Mouse (Mus musculus) T-helper 2 cell (primary cell): Measurements from ENCODE around the gene Efhd2.

Source experiments
- in situ Hi-C: fragments of 300-600 bp; cut with MboI, MseI; formaldehyde crosslinking; loops from one replicate; pipeline ENCODE4 v1.15.1; 2025; ENCODE audit warnings: high pct_unique_total_duplicates

Efhd2 gene

DNA sequence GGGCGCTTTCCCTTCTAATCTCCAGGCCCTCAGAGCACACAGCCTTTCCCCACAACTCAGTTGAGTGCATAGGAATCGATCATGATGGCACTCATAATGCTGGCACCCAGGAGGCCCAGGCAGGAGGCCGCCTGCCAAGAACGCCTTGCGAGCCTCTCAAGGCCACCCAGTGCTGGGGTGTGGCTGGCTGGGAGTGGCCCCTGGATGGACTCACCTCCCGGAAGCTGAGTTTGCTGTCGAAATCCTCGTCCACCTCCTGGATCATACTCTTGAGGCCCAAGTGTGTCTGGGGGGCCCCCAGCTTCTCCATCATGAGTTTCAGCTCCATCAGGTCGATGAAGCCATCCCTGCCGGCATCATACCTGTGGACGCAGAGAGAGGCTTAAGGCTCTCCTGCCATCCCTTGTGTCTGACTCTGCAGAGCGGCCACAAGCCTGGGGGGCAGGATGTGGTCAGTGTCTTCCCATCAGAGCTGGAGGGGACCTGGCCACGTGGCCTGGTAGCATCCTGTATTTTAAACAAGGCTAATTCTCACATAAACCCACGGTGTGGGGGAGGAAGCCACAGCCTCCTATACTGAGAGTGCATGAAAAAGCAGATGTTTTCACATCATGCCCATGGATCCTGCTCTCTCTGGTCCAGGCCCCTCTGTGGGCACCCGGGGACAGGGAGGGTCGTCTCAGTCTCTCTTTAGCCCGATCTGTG lies 13.0 kb downstream of the Efhd2 start:
- in situ Hi-C loops, result no loop called here

DNA sequence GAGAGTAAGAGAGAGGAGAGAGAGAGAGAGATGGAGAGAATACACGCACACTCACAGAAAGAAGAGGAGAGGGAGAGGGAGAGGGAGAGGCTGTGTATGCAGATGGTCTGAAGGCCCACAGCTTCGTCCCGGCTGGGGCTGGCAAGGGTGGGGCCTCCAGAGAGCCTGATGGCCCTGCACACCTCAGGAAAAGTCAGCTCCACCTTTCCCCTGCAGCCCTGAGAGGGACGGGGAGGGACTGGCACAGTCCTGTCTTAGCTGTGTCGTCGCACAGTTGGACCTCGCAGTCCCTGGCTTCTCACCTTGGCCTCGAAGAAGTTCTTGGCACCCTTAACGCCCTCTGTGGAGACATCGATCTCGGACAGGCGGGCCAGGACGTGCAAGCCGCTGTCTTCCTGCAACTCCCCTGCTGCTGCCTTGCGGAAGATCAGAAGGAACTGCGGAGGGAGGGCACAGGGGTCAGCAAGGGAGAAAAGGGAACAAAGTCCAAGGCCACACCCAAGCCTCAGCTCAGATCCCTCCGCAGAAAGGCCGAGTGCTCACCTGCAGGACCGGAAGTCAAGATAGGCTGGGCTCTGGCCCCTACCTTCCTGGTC lies 14.4 kb downstream of the Efhd2 start:
- in situ Hi-C loops, result no loop called here

DNA sequence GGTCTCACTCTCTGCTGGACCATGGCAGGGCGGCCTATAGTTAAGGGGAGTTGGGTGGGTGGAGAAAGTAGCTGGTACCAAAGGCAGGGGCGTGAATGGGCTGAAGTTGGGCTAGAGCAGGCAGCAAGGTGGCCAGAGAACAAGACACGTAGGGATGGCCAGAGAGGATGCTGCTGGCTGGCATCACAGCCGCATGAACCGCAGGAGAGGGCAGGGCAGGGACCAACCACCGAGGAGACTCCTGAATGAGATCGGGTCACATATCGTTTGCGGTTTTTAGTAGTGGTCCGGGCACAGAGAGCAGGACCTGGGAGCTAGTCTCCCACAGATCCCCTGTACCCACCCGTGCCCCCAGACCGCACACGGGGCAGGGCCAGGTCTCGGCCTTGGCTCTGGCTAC lies 15.4 kb downstream of the Efhd2 start:
- in situ Hi-C loops, result no loop called here

DNA sequence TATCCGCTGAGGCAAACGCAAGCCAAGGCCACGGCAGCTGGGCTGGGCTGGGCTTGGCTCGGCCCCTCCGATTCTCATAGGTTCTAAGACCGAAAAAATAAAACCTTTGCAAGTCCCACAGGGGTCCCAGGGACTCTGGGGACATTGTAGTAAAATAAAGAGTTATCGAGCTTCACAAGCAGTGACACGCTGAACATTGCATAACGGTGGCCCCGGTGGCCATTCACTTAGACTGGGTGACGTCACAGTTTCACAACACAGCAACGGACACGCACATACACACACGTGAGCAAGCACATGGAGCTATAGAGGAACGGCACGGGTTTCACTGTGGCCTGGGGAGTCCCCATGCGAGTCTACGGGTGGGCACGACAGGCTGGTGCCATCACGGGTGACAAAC lies 16.2 kb downstream of the Efhd2 start:
- in situ Hi-C loops, result no loop called here

DNA sequence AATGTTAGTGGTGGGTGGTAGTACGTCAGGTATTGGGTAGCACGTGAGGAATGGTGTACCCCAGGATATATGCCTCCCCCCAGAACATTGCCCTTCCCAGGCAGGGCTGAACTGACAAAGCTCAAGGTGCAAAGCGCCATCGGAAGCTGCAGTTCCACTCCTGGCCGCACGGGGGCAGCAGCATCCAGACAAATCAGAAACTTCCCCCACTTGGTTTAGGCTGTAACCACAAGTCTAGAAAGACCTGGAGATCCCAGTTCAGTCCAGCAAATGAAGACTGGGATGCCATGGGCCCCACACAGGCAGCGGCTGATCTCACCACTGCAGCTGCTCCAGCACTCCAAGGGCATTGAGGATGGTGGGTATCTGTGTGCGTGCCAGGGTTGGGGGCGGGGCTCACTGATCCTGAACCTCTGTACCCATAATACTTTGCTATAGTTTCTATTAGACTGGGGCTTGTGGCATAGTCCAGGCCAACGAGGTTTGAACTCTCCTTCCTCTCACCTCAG lies 17.2 kb downstream of the Efhd2 start:
- in situ Hi-C loops, result no loop called here

GRCm38 (mm10) chr4:141853437-141853836 lies 21.3 kb downstream of the Efhd2 start:
- in situ Hi-C loops, result no loop called here

- in situ Hi-C loops, result no loop called here
These were observed 28.7 kb downstream of the Efhd2 start, which contains the start of gene Ctrc for GRCm38 (mm10) chr4:141845999-141846398. Gene Ctrc, minus strand, starts transcription at chr4:141846359.

GRCm38 (mm10) chr4:141834536-141835095 lies 40.1 kb downstream of the Efhd2 start:
- in situ Hi-C loops, result no loop called here

GRCm38 (mm10) chr4:141833911-141834310 lies 40.8 kb downstream of the Efhd2 start:
- in situ Hi-C loops, result no loop called here

DNA sequence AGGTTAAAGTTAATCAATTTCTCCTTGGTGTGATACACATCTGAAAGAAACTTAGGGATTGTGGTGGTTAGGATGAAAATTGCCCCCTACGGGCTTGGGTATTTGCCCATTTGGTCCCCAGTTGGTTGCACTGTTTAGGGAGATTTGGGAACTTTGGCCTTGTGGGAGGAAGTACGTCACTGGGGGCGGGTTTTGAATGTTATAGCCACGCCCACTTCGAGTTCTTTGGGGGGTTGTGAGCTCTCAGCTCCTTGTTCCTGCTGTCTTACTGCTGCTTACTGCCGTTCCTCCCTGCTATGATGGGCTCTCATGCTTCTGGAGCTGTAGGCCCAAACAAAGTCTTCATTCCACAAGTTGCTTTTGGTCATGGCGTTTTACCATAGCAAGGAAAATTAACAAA lies 43.4 kb downstream of the Efhd2 start:
- in situ Hi-C loops, result no loop called here

GRCm38 (mm10) chr4:141830381-141830780 lies 44.3 kb downstream of the Efhd2 start:
- in situ Hi-C loops, result no loop called here

GRCm38 (mm10) chr4:141828177-141828576 lies 46.5 kb downstream of the Efhd2 start:
- in situ Hi-C loops, result no loop called here

- in situ Hi-C loops, result no loop called here
These were observed 47.3 kb downstream of the Efhd2 start for GRCm38 (mm10) chr4:141827401-141827800.

GRCm38 (mm10) chr4:141826060-141826459 lies 48.7 kb downstream of the Efhd2 start, which contains the start of gene Cela2a:
Gene Cela2a, minus strand, starts transcription at chr4:141826160.
- in situ Hi-C loops, result no loop called here

DNA sequence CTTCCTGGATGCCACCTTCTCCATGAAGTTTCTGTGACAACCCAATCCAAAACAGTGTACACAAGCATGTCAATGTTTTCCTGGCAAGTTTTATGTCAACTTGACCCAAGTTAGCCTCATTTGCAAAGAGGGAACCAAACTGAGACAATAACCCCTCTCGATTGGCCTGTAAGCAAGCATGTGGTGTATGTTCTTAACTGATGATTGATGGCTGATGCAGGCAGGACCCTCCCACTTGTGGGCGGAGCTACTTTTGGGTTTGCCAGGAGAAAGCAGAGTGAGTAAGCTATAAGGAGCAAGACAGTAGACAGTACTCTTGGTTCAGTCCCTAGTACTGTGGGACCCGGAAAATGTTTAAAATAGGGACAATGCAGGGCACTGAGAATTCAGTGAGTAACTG lies 51.7 kb downstream of the Efhd2 start:
- in situ Hi-C loops, result no loop called here

GRCm38 (mm10) chr4:141822089-141822488 lies 52.6 kb downstream of the Efhd2 start:
- in situ Hi-C loops, result no loop called here

- in situ Hi-C loops, result no loop called here
These were observed 53.5 kb downstream of the Efhd2 start for GRCm38 (mm10) chr4:141821178-141821577.

DNA sequence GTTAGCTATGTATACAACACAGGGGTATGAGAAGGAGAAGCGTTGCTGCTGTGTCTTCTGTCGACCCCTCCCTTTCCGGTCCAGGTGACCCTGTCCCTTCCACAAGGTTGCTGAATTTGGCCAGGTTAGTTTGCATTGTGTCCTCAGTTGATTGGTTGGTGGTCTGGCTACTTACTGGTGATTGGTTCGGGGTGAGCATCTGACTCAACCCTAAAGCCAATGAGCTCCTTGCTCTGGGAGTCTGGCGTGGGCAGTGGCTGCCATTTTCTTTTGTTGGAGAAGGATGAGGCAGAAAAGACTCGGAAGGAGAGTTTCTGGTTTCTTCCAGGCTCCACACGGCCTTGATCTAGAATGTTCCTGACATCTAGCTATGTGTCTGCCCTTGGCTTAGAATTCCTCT lies 55.4 kb downstream of the Efhd2 start:
- in situ Hi-C loops, result no loop called here

- in situ Hi-C loops, result no loop called here
These were observed 55.9 kb downstream of the Efhd2 start for GRCm38 (mm10) chr4:141818861-141819260.

DNA sequence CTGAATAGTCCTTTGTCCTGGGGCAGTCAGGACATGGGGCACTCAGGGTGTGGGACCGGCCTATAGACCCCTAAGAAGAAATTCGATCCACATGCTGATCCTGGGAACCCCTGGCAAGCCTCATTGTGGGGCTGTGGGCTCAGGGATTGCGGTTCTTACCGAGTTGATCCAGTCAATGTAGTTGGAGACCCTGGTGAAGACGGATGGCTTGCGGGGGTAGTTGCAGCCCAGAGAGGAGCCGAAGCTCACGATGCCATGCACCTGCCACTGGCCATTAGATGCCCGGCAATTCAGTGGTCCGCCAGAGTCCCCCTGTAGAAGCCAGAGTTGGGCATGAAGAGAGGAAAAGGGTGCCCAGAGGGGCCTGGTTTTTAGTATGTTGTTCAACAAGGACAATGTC lies 57.0 kb downstream of the Efhd2 start:
- in situ Hi-C loops, result no loop called here

GRCm38 (mm10) chr4:141816776-141817655 lies 57.7 kb downstream of the Efhd2 start:
- in situ Hi-C loops, result no loop called here

DNA sequence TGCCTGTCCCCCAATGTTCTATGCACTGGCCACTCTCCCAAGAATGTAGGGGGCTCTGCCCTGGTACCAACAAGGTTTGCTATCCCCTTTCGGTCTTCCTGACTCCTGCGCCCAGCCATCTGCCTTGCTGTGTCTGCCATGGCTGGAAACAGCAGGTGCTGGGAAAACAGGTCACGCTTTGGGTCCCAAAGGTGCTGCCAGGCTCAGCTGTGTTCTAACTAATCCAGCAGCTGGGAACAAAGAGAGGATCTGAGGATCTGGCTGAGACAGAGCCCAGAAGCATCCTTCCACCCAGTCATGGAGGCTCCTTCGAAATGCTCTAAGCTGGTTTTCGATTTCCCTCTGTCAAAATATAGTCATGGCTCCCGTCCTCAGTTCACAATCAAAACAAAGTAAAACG lies 58.5 kb downstream of the Efhd2 start:
- in situ Hi-C loops, result no loop called here
